Mouse (Mus musculus): ENCODE results near the gene Gm49380.
A peak's percentile ranks its signal among the peaks of the same experiment; 100 is the strongest.

Gene Gm49380

GRCm38 (mm10) chr9:44047571-44048490, 65.5 kb downstream of the Gm49380 start:
- DNase-seq (ENCODE audit: extremely low spot score), result no peak

- DNase-seq (ENCODE audit: extremely low spot score), result no peak
These were observed 66.2 kb downstream of the Gm49380 start for GRCm38 (mm10) chr9:44047071-44047470.

DNA sequence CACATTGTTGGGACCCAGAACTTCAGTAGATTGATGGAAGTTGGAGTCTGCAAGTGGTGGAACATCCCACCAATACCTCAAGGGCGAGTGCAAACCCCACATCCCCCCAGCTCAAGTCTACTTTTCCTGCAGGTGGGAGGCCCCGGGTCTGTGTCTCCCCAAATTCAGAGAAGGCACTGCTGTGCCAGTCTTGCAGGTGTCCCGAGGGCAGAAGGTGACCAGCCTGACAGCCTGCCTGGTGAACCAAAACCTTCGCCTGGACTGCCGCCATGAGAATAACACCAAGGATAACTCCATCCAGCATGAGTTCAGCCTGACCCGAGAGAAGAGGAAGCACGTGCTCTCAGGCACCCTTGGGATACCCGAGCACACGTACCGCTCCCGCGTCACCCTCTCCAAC, 66.9 kb downstream of the Gm49380 start:
- no peak for DNase-seq (ENCODE audit: extremely low spot score)

DNA sequence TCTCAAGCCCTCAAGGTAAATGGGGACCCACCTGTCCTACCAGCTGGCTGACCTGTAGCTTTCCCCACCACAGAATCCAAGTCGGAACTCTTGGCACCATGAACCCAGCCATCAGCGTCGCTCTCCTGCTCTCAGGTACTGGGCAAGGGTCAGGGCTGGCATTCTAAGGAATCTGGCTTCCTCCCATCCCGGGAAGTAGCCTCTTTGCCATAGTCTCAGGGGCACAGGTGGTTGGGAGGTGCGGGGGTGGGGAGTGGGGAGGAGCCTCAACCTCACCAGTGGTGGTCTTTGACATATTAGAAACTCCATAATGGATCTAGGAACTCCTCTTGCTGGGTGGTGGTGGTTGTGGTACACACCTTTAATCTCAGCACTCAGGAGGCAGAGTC, 67.4 kb downstream of the Gm49380 start:
- DNase-seq (ENCODE audit: extremely low spot score), result no peak

GRCm38 (mm10) chr9:44045158-44045883, 68.0 kb downstream of the Gm49380 start:
- DNase-seq (ENCODE audit: extremely low spot score), result no peak

- DNase-seq (ENCODE audit: extremely low spot score), result peak; percentile 7
These were observed 68.7 kb downstream of the Gm49380 start for GRCm38 (mm10) chr9:44044426-44045157.

DNA sequence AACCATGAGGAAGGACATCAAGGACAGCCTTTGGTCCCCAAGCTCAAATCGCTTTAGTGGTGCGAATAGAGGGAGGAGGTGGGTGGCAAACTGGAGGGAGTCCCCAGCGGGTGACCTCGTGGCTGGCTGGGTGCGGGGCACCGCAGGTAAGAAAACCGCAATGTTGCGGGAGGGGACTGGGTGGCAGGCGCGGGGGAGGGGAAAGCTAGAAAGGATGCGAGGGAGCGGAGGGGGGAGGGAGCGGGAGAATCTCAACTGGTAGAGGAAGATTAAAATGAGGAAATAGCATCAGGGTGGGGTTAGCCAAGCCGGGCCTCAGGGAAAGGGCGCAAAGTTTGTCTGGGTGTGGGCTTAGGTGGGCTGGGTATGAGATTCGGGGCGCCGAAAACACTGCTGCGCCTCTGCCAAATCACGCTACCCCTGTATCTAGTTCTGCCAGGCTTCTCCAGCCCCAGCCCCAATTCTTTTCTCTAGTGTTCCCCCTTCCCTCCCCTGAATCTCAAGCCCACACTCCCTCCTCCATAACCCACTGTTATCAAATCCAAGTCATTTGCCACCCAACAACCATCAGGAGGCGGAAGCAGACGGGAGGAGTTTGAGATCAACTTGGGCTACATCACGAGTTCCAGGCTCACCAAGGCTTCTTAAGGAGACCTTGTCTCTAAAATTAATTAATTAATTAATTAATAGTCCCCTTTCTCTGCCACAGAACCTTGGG, 69.4 kb downstream of the Gm49380 start:
- no peak for DNase-seq (ENCODE audit: extremely low spot score)

- peak; percentile 44 for DNase-seq (ENCODE audit: extremely low spot score)
These were observed 70.2 kb downstream of the Gm49380 start, which contains the start of gene Thy1 for GRCm38 (mm10) chr9:44042836-44043707. Gene Thy1, plus strand, starts transcription at chr9:44043384.

- no peak for DNase-seq (ENCODE audit: extremely low spot score)
These were observed 71.0 kb downstream of the Gm49380 start for GRCm38 (mm10) chr9:44042396-44042680.

DNA sequence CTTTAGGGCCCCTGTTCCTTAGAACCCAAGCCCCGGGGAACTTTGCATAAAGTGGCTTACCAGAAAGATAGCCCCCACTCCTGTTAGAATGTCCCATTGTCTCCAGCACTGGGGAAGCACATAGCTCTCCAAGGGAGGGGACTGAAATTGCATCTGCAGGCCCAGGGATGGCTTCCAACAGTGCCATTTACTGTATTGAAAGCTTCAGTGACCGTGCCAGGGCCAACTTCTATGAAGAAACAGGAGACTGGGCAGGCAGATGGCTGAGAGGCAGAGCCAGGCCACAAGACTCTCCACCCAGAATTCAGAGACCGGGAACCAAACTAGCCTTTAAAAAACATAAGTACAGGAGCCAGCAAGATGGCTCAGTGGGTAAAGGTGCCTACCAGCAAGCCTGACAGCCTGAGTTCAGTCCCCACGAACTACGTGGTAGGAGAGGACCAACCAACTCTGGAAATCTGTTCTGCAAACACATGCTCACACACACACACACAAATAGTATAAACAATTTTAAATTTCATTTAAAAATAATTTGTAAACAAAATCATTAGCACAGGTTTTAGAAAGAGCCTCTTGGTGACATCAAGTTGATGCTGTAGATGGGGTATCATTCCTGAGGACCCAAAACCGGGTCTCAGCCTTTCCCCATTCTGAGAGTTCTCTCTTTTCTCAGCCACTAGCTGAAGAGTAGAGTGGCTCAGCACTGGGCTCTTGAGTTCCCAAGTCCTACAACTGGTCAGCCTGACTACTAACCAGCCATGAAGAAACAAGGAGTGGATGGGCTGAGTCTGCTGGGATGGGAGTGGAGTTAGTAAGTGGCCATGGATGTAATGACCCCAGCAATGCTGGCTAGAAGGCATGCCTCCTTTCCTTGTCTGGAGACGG, 71.5 kb downstream of the Gm49380 start:
- no peak for DNase-seq (ENCODE audit: extremely low spot score)

- no peak for DNase-seq (ENCODE audit: extremely low spot score)
These were observed 76.2 kb downstream of the Gm49380 start for GRCm38 (mm10) chr9:44037106-44037505.

DNA sequence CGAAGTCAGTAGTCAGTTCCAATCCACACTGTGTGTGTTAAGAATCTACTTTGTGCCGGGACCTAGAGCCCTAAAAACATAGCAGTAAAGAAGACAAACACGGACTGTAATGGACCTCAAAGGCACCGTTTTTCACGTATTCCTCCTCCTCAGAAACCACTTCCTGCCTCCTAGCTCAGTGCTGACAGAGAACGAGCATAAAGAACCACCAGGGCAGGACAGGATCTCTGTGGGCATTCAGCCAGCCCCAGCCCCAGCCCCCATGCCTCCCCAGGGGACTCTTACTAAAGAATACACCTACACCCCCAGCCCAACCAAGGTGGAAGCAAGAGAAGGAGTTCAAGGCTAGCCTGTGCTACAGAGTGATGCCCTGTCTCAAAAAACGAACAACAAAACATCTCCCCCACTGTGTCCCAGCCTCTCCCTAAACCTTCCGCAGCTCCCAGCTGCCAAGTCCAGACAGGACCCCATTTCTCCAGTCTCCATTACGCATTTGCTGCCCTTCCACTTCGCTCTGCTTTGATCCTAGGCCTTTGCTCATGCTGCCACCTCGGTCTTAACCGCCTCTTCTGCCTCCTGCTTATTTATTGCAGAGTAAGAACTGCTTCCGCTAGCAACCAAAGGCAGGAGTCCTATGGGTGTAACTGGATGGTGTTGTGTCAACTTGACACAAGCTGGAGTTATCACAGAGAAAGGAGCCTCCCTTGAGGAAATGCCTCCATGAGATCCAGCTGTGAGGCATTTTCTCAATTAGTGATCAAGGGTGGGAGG, 79.2 kb downstream of the Gm49380 start:
- DNase-seq (ENCODE audit: extremely low spot score), result no peak

DNA sequence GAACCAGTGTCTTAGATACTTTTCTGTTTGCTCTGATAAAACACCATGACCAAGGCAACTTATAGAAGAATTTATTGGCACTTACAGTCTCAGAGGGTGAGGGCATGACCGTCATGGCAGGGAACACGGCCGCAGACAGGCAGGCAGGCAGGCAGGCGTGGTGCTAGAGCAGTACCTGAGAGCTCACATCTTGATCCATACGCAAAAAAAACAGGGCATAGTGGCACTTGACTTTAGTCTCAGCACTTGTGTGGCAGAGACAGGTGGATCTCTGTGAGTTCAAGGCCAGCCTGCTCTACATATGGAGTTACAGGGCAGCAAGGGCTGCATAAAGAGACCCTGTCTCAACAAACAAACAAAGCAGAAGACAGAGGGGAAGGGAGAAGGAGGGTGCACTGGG, 80.0 kb downstream of the Gm49380 start:
- DNase-seq (ENCODE audit: extremely low spot score), result no peak

- no peak for DNase-seq (ENCODE audit: extremely low spot score)
These were observed 81.4 kb downstream of the Gm49380 start for GRCm38 (mm10) chr9:44031946-44032345.

DNA sequence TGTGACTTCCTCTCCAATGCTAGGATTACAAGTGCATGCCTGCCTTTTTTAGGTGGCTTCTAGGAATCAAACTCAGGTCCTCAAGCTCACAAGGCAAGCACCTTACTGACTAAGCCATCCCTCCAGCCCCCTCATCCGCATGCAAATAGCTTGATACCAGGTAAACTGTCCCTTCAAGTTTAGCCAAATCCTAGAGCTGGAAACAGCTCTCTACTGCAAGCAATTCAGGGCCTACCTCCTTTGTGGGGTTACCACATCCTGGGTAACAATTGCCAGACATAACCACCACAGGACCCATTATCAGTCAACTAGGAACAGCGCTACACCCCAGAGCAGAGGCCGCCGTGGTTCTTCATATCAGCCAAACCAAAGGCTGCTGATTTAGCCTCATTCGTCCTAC, 82.2 kb downstream of the Gm49380 start:
- DNase-seq (ENCODE audit: extremely low spot score), result no peak

- DNase-seq (ENCODE audit: extremely low spot score), result no peak
These were observed 82.7 kb downstream of the Gm49380 start for GRCm38 (mm10) chr9:44030646-44031045.

GRCm38 (mm10) chr9:44029580-44030236, 83.6 kb downstream of the Gm49380 start:
- DNase-seq (ENCODE audit: extremely low spot score), result no peak

DNA sequence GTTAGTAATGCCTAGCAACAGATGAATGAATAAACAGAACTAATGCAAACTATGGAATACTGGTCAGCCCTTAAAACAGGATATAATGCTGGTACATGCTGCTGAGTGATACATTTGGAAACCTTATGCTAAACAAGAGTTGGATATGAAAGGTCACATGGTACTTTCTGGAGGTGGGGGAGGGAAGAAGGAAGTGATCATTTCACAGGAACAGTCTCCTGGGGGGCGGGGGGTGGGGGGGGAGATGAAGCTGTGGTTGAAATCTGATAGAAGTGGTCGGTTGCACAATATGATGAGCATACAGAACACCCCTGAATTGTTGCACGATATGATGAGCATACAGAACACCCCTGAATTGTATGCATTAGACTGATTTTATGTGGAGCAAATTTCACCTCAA, 89.2 kb downstream of the Gm49380 start:
- no peak for DNase-seq (ENCODE audit: extremely low spot score)

Measured in embryo, embryonic 9.5 days (tissue).